Mouse (Mus musculus): ENCODE measurements around the gene Gm8764. TPM values are rescaled to one million over a fixed set of nuclear protein-coding genes. Genes with fewer than 3 reads are reported as not detected.
"Not testable (repeated sequence)": the region's sequence is repeated elsewhere in the genome, so short reads cannot be mapped to it uniquely, and the experiment has no call there.

Gene Gm8764
- total RNA-seq (2015), result not detected in 2 replicates
- total RNA-seq (2017), result not detected in 2 replicates

GRCm38 (mm10) chr10:104159706-104160105 lies at the start of gene Gm8764:
TSS of gene Gm8764 (plus strand) at chr10:104160006.
- not testable (repeated sequence) for ATAC-seq (ENCODE audit: poor library complexity, severe bottlenecking)

DNA sequence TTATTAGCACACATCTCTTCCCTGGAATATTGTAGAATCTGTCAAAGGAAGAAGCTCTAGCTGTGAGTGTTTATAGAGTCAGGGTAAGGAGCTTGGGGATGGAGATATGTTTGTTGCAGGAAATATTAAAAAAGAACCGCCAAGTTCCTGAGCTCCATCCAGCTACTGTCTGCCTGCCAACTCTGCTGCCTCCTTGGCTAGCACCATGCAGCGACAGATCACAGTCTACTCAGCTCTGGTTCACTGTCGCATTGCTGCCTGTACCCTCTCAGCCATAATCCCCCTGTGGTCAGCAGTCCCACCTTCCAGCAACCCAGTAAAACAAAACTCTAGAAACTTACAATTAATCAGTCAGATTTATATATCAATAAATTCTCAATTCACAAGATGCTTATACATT lies 49.8 kb upstream of the Gm8764 start:
- ATAC-seq (ENCODE audit: poor library complexity, severe bottlenecking), result no peak

DNA sequence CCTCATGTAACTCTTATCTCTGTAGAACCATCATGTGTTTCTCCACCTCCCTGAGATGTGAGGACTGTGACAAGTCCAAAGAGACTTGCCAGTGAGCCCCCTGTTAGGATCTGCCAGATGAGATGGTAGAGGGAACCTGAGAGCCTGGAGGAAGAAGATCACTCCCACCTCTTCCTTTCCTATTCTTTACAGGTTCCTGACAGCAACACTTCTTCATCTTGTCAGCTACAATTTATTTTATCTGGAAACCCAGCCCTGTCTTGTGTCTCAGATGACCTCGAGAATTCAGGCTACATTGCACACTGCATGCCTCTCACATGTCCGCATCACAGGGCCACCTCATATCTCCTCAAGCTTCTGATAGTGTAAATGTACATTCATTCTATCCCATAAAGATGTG lies 41.5 kb upstream of the Gm8764 start:
- ATAC-seq (ENCODE audit: poor library complexity, severe bottlenecking), result no peak

DNA sequence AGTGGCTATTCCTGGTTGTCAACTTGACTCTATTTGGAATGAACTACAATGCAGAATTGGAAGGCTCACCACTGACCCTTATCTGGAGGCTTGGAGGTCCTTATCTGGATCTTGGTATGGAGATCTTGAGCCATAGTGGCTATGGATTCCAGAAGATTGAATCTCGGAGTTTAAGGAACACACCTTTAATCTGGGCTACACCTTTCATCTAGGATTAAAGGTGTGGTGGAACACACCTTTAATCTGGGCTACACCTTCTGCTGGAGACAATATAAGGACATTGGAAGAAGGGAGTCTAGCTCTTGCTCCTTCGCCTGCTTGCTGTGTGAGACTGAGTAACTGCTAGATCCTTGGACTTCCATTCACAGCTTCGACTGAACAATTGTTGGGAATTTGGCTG lies 17.1 kb upstream of the Gm8764 start, which contains the start of gene Gm21293:
Gm21293 (plus strand) TSS at position 301 of the 400 bp plus-strand sequence.
- ATAC-seq (ENCODE audit: poor library complexity, severe bottlenecking), result not testable (repeated sequence)

GRCm38 (mm10) chr10:104151197-104151596 lies 8.6 kb upstream of the Gm8764 start, which contains the start of gene Gm6763:
TSS of gene Gm6763 (plus strand) at chr10:104151497.
- ATAC-seq (ENCODE audit: poor library complexity, severe bottlenecking), result not testable (repeated sequence)

DNA sequence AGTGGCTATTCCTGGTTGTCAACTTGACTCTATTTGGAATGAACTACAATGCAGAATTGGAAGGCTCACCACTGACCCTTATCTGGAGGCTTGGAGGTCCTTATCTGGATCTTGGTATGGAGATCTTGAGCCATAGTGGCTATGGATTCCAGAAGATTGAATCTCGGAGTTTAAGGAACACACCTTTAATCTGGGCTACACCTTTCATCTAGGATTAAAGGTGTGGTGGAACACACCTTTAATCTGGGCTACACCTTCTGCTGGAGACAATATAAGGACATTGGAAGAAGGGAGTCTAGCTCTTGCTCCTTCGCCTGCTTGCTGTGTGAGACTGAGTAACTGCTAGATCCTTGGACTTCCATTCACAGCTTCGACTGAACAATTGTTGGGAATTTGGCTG lies 8.4 kb downstream of the Gm8764 start, which contains the start of gene Gm21304:
Gm21304 (plus strand) TSS at position 301 of the 400 bp plus-strand sequence.
- not testable (repeated sequence) for ATAC-seq (ENCODE audit: poor library complexity, severe bottlenecking)

- not testable (repeated sequence) for ATAC-seq (ENCODE audit: poor library complexity, severe bottlenecking)
Observed at GRCm38 (mm10) chr10:104176724-104177123, 16.9 kb downstream of the Gm8764 start, which contains the start of gene Gm21312. TSS of gene Gm21312 (plus strand) at chr10:104177024.

GRCm38 (mm10) chr10:104185233-104185632 lies 25.4 kb downstream of the Gm8764 start, which contains the start of gene Gm20765:
TSS of gene Gm20765 (plus strand) at chr10:104185533.
- not testable (repeated sequence) for ATAC-seq (ENCODE audit: poor library complexity, severe bottlenecking)

DNA sequence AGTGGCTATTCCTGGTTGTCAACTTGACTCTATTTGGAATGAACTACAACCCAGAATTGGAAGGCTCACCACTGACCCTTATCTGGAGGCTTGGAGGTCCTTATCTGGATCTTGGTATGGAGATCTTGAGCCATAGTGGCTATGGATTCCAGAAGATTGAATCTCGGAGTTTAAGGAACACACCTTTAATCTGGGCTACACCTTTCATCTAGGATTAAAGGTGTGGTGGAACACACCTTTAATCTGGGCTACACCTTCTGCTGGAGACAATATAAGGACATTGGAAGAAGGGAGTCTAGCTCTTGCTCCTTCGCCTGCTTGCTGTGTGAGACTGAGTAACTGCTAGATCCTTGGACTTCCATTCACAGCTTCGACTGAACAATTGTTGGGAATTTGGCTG lies 33.9 kb downstream of the Gm8764 start, which contains the start of gene Gm4340:
Gm4340 (plus strand) TSS at position 301 of the 400 bp plus-strand sequence.
- ATAC-seq (ENCODE audit: poor library complexity, severe bottlenecking), result not testable (repeated sequence)

GRCm38 (mm10) chr10:104209655-104210054 lies 49.8 kb downstream of the Gm8764 start:
- no peak for ATAC-seq (ENCODE audit: poor library complexity, severe bottlenecking)

DNA sequence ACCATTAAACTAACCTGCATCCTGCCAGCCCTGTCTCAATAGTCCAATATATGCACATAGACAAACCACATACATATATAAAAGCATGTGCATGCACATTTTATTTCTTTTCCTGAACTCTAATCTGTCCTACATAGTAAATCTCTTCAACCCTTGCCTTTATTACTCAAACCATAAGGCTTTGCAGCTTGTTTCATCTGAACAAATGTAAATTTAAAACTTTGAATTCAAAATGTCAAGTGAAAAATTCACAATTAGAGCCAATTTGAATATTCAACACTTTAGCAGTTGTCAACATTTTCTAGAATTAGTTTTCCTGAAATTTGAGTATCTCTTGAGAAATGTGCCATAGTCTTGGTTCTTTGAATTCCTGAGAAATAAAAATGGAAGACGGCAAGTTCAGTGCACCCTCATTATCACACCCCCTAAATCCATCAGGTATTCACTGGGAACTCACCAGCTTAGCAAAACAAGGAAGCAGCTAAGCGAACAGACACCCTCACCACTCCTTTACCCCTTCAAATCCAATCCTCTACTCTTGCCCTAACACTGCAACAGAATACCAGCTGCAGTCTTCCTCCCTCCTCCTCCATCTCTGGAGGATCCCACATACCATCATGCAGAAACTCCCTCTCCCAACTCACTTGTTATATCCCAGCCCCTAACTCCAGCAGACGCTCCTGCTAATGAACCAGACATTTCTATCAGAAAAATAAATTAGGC lies 50.6 kb downstream of the Gm8764 start:
- no peak for ATAC-seq (ENCODE audit: poor library complexity, severe bottlenecking)

Other genes starting within 250 kb of the Gm8764 start
- gene Gm21293, start 17.0 kb upstream of the Gm8764 start, total RNA-seq (2015), result not detected in 2 replicates
- not detected in 2 replicates for gene Gm21293, start 17.0 kb upstream of the Gm8764 start, total RNA-seq (2017)
- gene Gm6763, start 8.5 kb upstream of the Gm8764 start, total RNA-seq (2015), result not detected in 2 replicates
- gene Gm6763, start 8.5 kb upstream of the Gm8764 start, total RNA-seq (2017), result not detected in 2 replicates
- not detected in 2 replicates for gene Gm21304, start 8.5 kb downstream of the Gm8764 start, total RNA-seq (2015)
- not detected in 2 replicates for gene Gm21304, start 8.5 kb downstream of the Gm8764 start, total RNA-seq (2017)
- not detected in 2 replicates for gene Gm21312, start 17.0 kb downstream of the Gm8764 start, total RNA-seq (2015)
- not detected in 2 replicates for gene Gm21312, start 17.0 kb downstream of the Gm8764 start, total RNA-seq (2017)
- not detected in 2 replicates for gene Gm20765, start 25.5 kb downstream of the Gm8764 start, total RNA-seq (2015)
- gene Gm20765, start 25.5 kb downstream of the Gm8764 start, total RNA-seq (2017), result not detected in 2 replicates
- gene Gm4340, start 34.0 kb downstream of the Gm8764 start, total RNA-seq (2015), result not detected in 2 replicates
- gene Gm4340, start 34.0 kb downstream of the Gm8764 start, total RNA-seq (2017), result not detected in 2 replicates